Mouse (Mus musculus) midbrain, embryonic 15.5 days (tissue): ENCODE data around the gene Flt3l. TPM values are rescaled to one million over a fixed set of nuclear protein-coding genes. Genes with fewer than 3 reads are reported as not detected.
"Not testable (repeated sequence)": the region's sequence is repeated elsewhere in the genome, so short reads cannot be mapped to it uniquely, and the experiment has no call there.

Experiments used
- ATAC-seq: fragments of 200-750 bp; cut with Nextera tagmentation; replicated peaks from 2 replicates; pipeline ENCODE4 v1.8.0; 2017; ENCODE audit warnings: moderate TSS enrichment
- H3K27ac ChIP-seq: fragments of 300-500 bp; sonication (generic); 2 replicates; pipeline ENCODE4 v1.5.1; 2015; ENCODE audit warnings: mild to moderate bottlenecking, inconsistent platforms
- H3K27me3 ChIP-seq: fragments of 300-500 bp; sonication (generic); replicated peaks from 2 replicates; pipeline ENCODE4 v1.6.1; 2015; ENCODE audit warnings: inconsistent platforms
- H3K36me3 ChIP-seq: fragments of 300-500 bp; sonication (generic); replicated peaks from 2 replicates; pipeline ENCODE4 v1.6.1; 2015; ENCODE audit warnings: inconsistent platforms
- H3K4me1 ChIP-seq: fragments of 300-500 bp; sonication (generic); 2 replicates; pipeline ENCODE4 v1.6.1; 2015; ENCODE audit warnings: inconsistent platforms
- H3K4me2 ChIP-seq: fragments of 300-500 bp; sonication (generic); 2 replicates; pipeline ENCODE4 v1.6.1; 2015; ENCODE audit warnings: inconsistent platforms, mild to moderate bottlenecking, moderate library complexity
- H3K4me3 ChIP-seq: fragments of 300-500 bp; sonication (generic); 2 replicates; pipeline ENCODE4 v1.5.1; 2015; ENCODE audit warnings: mild to moderate bottlenecking, inconsistent platforms
- H3K9ac ChIP-seq: fragments of 300-500 bp; sonication (generic); 2 replicates; pipeline ENCODE4 v1.6.1; 2015; ENCODE audit warnings: mild to moderate bottlenecking, inconsistent platforms
- H3K9me3 ChIP-seq: fragments of 300-500 bp; sonication (generic); 2 replicates; pipeline ENCODE4 v1.6.1; 2016; ENCODE audit warnings: inconsistent platforms
- WGBS: fragments of 180-500 bp; shearing (Covaris S2); methylation state at CpG from one replicate; pipeline ENCODE4 v1.1.7; 2015; ENCODE audit warnings: mixed read lengths; 5-methylcytosine and 5-hydroxymethylcytosine counted together
- polyA plus RNA-seq: library from polyadenylated mRNA; unstranded; fragments of >200 nt; fragmentation: Nextera tagmentation; extraction: Ambion mirVana; gene quantifications from 2 replicates; pipeline ENCODE4 v1.2.1, GENCODE M21; 2015

Flt3l gene
- polyA plus RNA-seq, 1 experiment from 2014 or later = 2.1 TPM

GRCm38 (mm10) chr7:45126844-45127699 lies 9.2 kb downstream of the Flt3l start:
- no peak for ATAC-seq
- 47% methylated on average over 21 of the region's 21 CpGs for WGBS
- Histone ChIP-seq H3K9ac (peak overlapping the region; percentile 92), H3K27ac (peak overlapping the region; percentile 81), H3K4me2 (peak overlapping the region; percentile 83), H3K9me3 (no peaks in the 10 kb centered on the region), H3K27me3 (no peaks in the 10 kb centered on the region), H3K4me1 (peaks cover 53% of the 10 kb centered on the region), H3K4me3 (peak overlapping the region; percentile 66), H3K36me3 (peaks cover 25% of the 10 kb centered on the region)

GRCm38 (mm10) chr7:45126147-45126843 lies 9.9 kb downstream of the Flt3l start:
- Histone ChIP-seq H3K9me3 (no peaks in the 10 kb centered on the region), H3K4me3 (no peak overlapping the region), H3K4me2 (peak overlapping the region; percentile 83), H3K36me3 (peaks cover 32% of the 10 kb centered on the region), H3K4me1 (peaks cover 54% of the 10 kb centered on the region), H3K27me3 (no peaks in the 10 kb centered on the region), H3K27ac (peak overlapping the region; percentile 27), H3K9ac (peak overlapping the region; percentile 92)
- ATAC-seq = no peak
- 82% methylated on average over 17 of the region's 17 CpGs for WGBS

GRCm38 (mm10) chr7:45125649-45126048 lies 10.6 kb downstream of the Flt3l start:
- Histone ChIP-seq H3K36me3 (peaks cover 39% of the 10 kb centered on the region), H3K4me1 (peaks cover 54% of the 10 kb centered on the region), H3K27ac (peak overlapping the region; percentile 90; the same call in 1 of the 2 replicates)
- not testable (repeated sequence) for H3K9me3 ChIP-seq, H3K27me3 ChIP-seq, ATAC-seq, H3K4me3 ChIP-seq, H3K4me2 ChIP-seq, H3K9ac ChIP-seq
- 60% methylated on average over 5 of the region's 5 CpGs for WGBS

GRCm38 (mm10) chr7:45125144-45125600 lies 11.1 kb downstream of the Flt3l start:
- peak overlapping the region; percentile 90 for H3K27ac ChIP-seq
- H3K4me2 ChIP-seq = peak overlapping the region; percentile 52; the same call in 1 of the 2 replicates
- peaks cover 54% of the 10 kb centered on the region for H3K4me1 ChIP-seq
- H3K27me3 ChIP-seq = no peaks in the 10 kb centered on the region
- H3K9ac ChIP-seq = no peak overlapping the region
- no peak for ATAC-seq
- WGBS = 20% methylated on average over 7 of the region's 7 CpGs
- peaks cover 44% of the 10 kb centered on the region for H3K36me3 ChIP-seq
- H3K4me3 ChIP-seq = peak overlapping the region; percentile 95; the same call in 1 of the 2 replicates
- H3K9me3 ChIP-seq = no peaks in the 10 kb centered on the region

GRCm38 (mm10) chr7:45124224-45125143 lies 11.7 kb downstream of the Flt3l start, which contains the start of gene Rps11:
Gene Rps11, minus strand, starts transcription at chr7:45124439.
- Histone ChIP-seq H3K4me3 (peak within 1 kb of the TSS; percentile 95), H3K9ac (peak within 1 kb of the TSS; percentile 96), H3K9me3 (no peaks in the 10 kb centered on the region), H3K27ac (peak within 1 kb of the TSS; percentile 90), H3K27me3 (no peaks in the 10 kb centered on the region), H3K4me2 (peak within 1 kb of the TSS; percentile 85), H3K4me1 (peaks cover 51% of the 10 kb centered on the region), H3K36me3 (peaks cover 51% of the 10 kb centered on the region)
- WGBS = 1% methylated on average over 59 of the region's 59 CpGs
- ATAC-seq = peak; percentile 87

- peak overlapping the region; percentile 95 for H3K4me3 ChIP-seq
- peaks cover 59% of the 10 kb centered on the region for H3K36me3 ChIP-seq
- H3K9ac ChIP-seq = peak overlapping the region; percentile 96
- H3K4me1 ChIP-seq = peaks cover 46% of the 10 kb centered on the region
- H3K27ac ChIP-seq = peak overlapping the region; percentile 90; the same call in 1 of the 2 replicates
- no peaks in the 10 kb centered on the region for H3K27me3 ChIP-seq
- H3K9me3 ChIP-seq = no peaks in the 10 kb centered on the region
- WGBS = 21% methylated on average over 12 of the region's 12 CpGs
- ATAC-seq = no peak
- H3K4me2 ChIP-seq = peak overlapping the region; percentile 85
Measured at GRCm38 (mm10) chr7:45123186-45123570, 13.1 kb downstream of the Flt3l start.

- Histone ChIP-seq H3K4me1 (peaks cover 44% of the 10 kb centered on the region), H3K9ac (peak overlapping the region; percentile 96), H3K36me3 (peaks cover 61% of the 10 kb centered on the region), H3K4me2 (peak overlapping the region; percentile 85), H3K27ac (no peak overlapping the region), H3K4me3 (peak overlapping the region; percentile 95), H3K27me3 (no peaks in the 10 kb centered on the region), H3K9me3 (no peaks in the 10 kb centered on the region)
- 86% methylated on average over 15 of the region's 15 CpGs for WGBS
- no peak for ATAC-seq
Measured at GRCm38 (mm10) chr7:45122561-45123185, 13.6 kb downstream of the Flt3l start.

GRCm38 (mm10) chr7:45121966-45122365 lies 14.3 kb downstream of the Flt3l start:
- H3K36me3 ChIP-seq = peaks cover 57% of the 10 kb centered on the region
- no peak overlapping the region for H3K4me2 ChIP-seq
- no peak overlapping the region for H3K4me3 ChIP-seq
- peaks cover 37% of the 10 kb centered on the region for H3K4me1 ChIP-seq
- H3K27ac ChIP-seq = no peak overlapping the region
- H3K9me3 ChIP-seq = no peaks in the 10 kb centered on the region
- no peak overlapping the region for H3K9ac ChIP-seq
- no peaks in the 10 kb centered on the region for H3K27me3 ChIP-seq
- no peak for ATAC-seq

GRCm38 (mm10) chr7:45121404-45121803 lies 14.8 kb downstream of the Flt3l start:
- H3K4me2 ChIP-seq = no peak overlapping the region
- H3K9ac ChIP-seq = no peak overlapping the region

GRCm38 (mm10) chr7:45119780-45120709 lies 16.2 kb downstream of the Flt3l start:
- H3K27ac ChIP-seq = no peak overlapping the region
- H3K36me3 ChIP-seq = peaks cover 38% of the 10 kb centered on the region

More at GRCm38 (mm10) chr7:45121404-45121803, 14.8 kb downstream of the Flt3l start:
- H3K27me3 ChIP-seq = no peaks in the 10 kb centered on the region
- 64% methylated on average over 8 of the region's 8 CpGs for WGBS
- H3K4me1 ChIP-seq = peaks cover 32% of the 10 kb centered on the region
- H3K4me3 ChIP-seq = no peak overlapping the region
- H3K9me3 ChIP-seq = no peaks in the 10 kb centered on the region
- no peak overlapping the region for H3K27ac ChIP-seq
- peaks cover 52% of the 10 kb centered on the region for H3K36me3 ChIP-seq
- no peak for ATAC-seq

More at GRCm38 (mm10) chr7:45119780-45120709, 16.2 kb downstream of the Flt3l start:
- ATAC-seq = no peak
- 77% methylated on average over 5 of the region's 5 CpGs for WGBS
- H3K9me3 ChIP-seq = no peaks in the 10 kb centered on the region
- H3K9ac ChIP-seq = no peak overlapping the region
- no peaks in the 10 kb centered on the region for H3K27me3 ChIP-seq
- no peak overlapping the region for H3K4me2 ChIP-seq
- peaks cover 20% of the 10 kb centered on the region for H3K4me1 ChIP-seq
- no peak overlapping the region for H3K4me3 ChIP-seq
